Mouse (Mus musculus): ENCODE data around the gene Kctd14.

DNA sequence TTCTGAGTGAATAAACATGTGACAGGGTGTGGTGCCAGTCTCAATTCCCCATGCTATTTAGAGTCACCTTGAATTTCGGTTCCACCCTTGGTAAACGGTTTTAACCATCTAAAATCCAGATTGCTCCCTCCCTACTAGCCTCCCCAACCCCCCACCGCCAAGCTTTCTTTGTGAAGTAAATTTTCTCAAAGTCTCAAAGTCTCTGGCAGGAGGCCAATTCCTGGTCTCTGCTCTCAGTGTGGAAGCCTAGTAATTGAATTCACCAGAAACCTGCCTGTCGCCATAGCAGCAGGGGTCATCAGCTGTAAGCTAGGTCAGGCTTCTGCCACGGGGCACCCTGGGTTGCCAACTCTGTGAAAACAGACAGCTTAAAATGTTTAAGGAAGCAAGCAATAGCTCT is 21.4 kb upstream of the Kctd14 start:
- TF ChIP-seq POLR2A (IDR thresholded peaks at IDR 0.05; ENCODE audit: low read depth, low read length) = no peak
- no peak for TF ChIP-seq CTCF (IDR thresholded peaks at IDR 0.05; ENCODE audit: borderline replicate concordance, insufficient read depth, low read length)

Measured in embryonic fibroblast, embryonic 13.5 days (primary cell).